Mouse (Mus musculus) stomach, postnatal 0 days (tissue): ENCODE measurements at regions not wholly inside any gene's neighbourhood (a gene's known extent, or its start where the extent isn't known, plus 50 kb on each side); places are given as distances from the start of the nearest gene placed in this dataset.
"Not testable (repeated sequence)": the region's sequence is repeated elsewhere in the genome, so short reads cannot be mapped to it uniquely, and the experiment has no call there.

Source experiments
- ATAC-seq: fragments of 200-750 bp; cut with Nextera tagmentation; 2 replicates; pipeline ENCODE4 v1.8.0; 2017; ENCODE audit not compliant: low FRiP score, low TSS enrichment
- DNase-seq: peaks from one replicate; pipeline ENCODE4 v3.0.0-alpha.2; 2016; ENCODE audit warnings: low spot score
- H3K27ac ChIP-seq: fragments of 300-500 bp; sonication (generic); replicated peaks from 2 replicates; pipeline ENCODE4 v1.5.1; 2014; ENCODE audit warnings: mild to moderate bottlenecking, control low read depth
- H3K27me3 ChIP-seq: fragments of 300-500 bp; sonication (generic); 2 replicates; pipeline ENCODE4 v1.6.1; 2014; ENCODE audit warnings: low read length; ENCODE audit not compliant: control insufficient read depth, insufficient read depth
- H3K36me3 ChIP-seq: fragments of 300-500 bp; sonication (generic); 2 replicates; pipeline ENCODE4 v1.6.1; 2014; ENCODE audit warnings: low read length, mixed read lengths; ENCODE audit not compliant: control insufficient read depth, insufficient read depth
- H3K4me1 ChIP-seq: fragments of 300-500 bp; sonication (generic); replicated peaks from 2 replicates; pipeline ENCODE4 v1.6.1; 2014; ENCODE audit warnings: antibody characterized with exemption; ENCODE audit not compliant: control insufficient read depth, insufficient read depth
- H3K4me2 ChIP-seq: fragments of 300-500 bp; sonication (generic); replicated peaks from 2 replicates; pipeline ENCODE4 v1.6.1; 2014; ENCODE audit warnings: low read depth, mild to moderate bottlenecking, control low read depth, moderate library complexity
- H3K4me3 ChIP-seq: fragments of 300-500 bp; sonication (generic); 2 replicates; pipeline ENCODE4 v1.5.1; 2014; ENCODE audit warnings: low read depth, low read length, control low read depth
- H3K9ac ChIP-seq: fragments of 300-500 bp; sonication (generic); 2 replicates; pipeline ENCODE4 v1.6.1; 2014; ENCODE audit warnings: mild to moderate bottlenecking, low read length, control low read depth, mixed read lengths
- H3K9me3 ChIP-seq: fragments of 300-500 bp; sonication (generic); 2 replicates; pipeline ENCODE4 v1.6.1; 2016; ENCODE audit warnings: low read length; ENCODE audit not compliant: control insufficient read depth
- CTCF ChIP-seq: IDR thresholded peaks from 2 replicates; pipeline ENCODE4 v1.5.1; 2016; ENCODE audit warnings: antibody characterized with exemption, low read depth, mild to moderate bottlenecking, moderate library complexity
- EP300 ChIP-seq: optimal IDR thresholded peaks from 2 replicates; pipeline ENCODE3; 2016; ENCODE audit warnings: antibody characterized with exemption
- WGBS: fragments of 180-500 bp; shearing (Covaris S2); extraction: QIAGEN DNeasy Blood & Tissue Kit; methylation state at CpG from one replicate; pipeline ENCODE4 v1.1.7; 2014; 5-methylcytosine and 5-hydroxymethylcytosine counted together

GRCm38 (mm10) chr16:42431529-42431928, 91.1 kb upstream of the Gap43 start:
- no peaks in the 10 kb centered on the region for H3K9me3 ChIP-seq
- no peak overlapping the region for H3K4me3 ChIP-seq
- H3K27me3 ChIP-seq: no peaks in the 10 kb centered on the region
- no peak overlapping the region for H3K27ac ChIP-seq
- H3K4me2 ChIP-seq: no peak overlapping the region
- H3K4me1 ChIP-seq: no peaks in the 10 kb centered on the region
- ATAC-seq (no peak), DNase-seq (no peak)
- H3K36me3 ChIP-seq: no peaks in the 10 kb centered on the region
- no peak overlapping the region for H3K9ac ChIP-seq
- no peak for TF ChIP-seq EP300
- no peak for TF ChIP-seq CTCF
- WGBS: 95% methylated on average over 1 of the region's 1 CpGs

- TF ChIP-seq CTCF (no peak), EP300 (no peak)
- ATAC-seq (no peak), DNase-seq (no peak)
- no peak overlapping the region for H3K27ac ChIP-seq
- no peak overlapping the region for H3K4me2 ChIP-seq
- no peaks in the 10 kb centered on the region for H3K9me3 ChIP-seq
- H3K4me3 ChIP-seq: no peak overlapping the region
- WGBS: 74% methylated on average over 4 of the region's 4 CpGs
- H3K27me3 ChIP-seq: no peaks in the 10 kb centered on the region
- no peaks in the 10 kb centered on the region for H3K36me3 ChIP-seq
- H3K9ac ChIP-seq: no peak overlapping the region
- no peaks in the 10 kb centered on the region for H3K4me1 ChIP-seq
These were observed 76.2 kb upstream of the Gap43 start for GRCm38 (mm10) chr16:42416673-42417072.

GRCm38 (mm10) chr16:42412031-42412430, 71.6 kb upstream of the Gap43 start:
- H3K27ac ChIP-seq, H3K4me3 ChIP-seq, H3K36me3 ChIP-seq, DNase-seq, H3K9ac ChIP-seq, H3K9me3 ChIP-seq, H3K27me3 ChIP-seq, ATAC-seq, H3K4me1 ChIP-seq, H3K4me2 ChIP-seq: not testable (repeated sequence)

- TF ChIP-seq EP300 (no peak), CTCF (no peak)
- no peak for DNase-seq
- no peaks in the 10 kb centered on the region for H3K36me3 ChIP-seq
- no peak overlapping the region for H3K4me3 ChIP-seq
- 92% methylated on average over 1 of the region's 1 CpGs for WGBS
- H3K9me3 ChIP-seq: no peaks in the 10 kb centered on the region
- H3K27me3 ChIP-seq: no peaks in the 10 kb centered on the region
- no peak overlapping the region for H3K9ac ChIP-seq
- H3K4me2 ChIP-seq: no peak overlapping the region
- no peaks in the 10 kb centered on the region for H3K4me1 ChIP-seq
- no peak overlapping the region for H3K27ac ChIP-seq
- ATAC-seq: no peak
These were observed 56.1 kb upstream of the Gap43 start for GRCm38 (mm10) chr16:42396596-42396995.
